Mouse (Mus musculus): Measurements from ENCODE around the gene 4931406C07Rik. TPM values are rescaled to one million over a fixed set of nuclear protein-coding genes. Genes with fewer than 3 reads are reported as not detected.
"Not testable (repeated sequence)": the region's sequence is repeated elsewhere in the genome, so short reads cannot be mapped to it uniquely, and the experiment has no call there.

The 4931406C07Rik gene
- polyA plus RNA-seq (2016; fragmentation: Nextera tagmentation; extraction: Ambion mirVana), result 4.4 and 5.2 TPM in 2 replicates

DNA sequence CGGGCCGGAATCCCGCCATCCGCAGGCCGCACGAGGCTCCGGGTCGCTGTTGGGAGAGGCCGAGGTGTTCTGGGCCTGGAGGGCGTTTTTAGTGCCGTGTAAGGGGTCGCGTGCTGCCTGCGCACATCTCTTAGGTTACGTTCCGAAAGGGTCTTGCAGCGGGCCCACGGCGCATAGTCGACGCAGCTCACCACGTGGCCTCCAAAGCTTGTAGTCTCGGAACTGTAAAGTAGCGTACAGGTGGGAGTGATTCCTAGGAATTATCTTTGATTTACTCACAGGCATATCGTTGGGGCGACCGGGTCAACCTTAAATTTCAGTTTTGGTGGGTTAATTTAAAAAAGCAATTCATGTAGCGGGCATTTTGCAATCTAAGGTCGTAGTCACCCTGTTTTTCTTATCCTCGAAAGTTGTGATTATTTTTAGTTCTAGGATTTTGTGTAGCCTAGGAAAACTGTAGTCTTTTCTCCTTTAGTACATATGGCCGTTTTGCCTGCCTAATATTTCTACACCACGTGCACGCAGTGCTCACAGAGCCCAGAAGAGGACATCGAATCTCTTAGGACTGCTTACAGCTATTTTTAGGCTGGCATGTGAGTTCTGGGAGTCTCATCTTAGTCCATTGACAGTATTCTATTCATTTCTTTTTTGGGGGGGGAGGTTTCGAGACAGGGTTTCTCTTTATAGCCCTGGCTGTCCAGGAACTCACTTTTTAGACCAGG, at the start of gene 4931406C07Rik:
TSS of gene 4931406C07Rik (minus strand) at position 51 of the 722 bp plus-strand sequence.
- Histone ChIP-seq H3K9me3 (no peaks in the 10 kb centered on the region), H3K27ac (peak within 1 kb of the TSS; percentile 98), H3K36me3 (replicated peaks) (peaks cover 46% of the 10 kb centered on the region), H3K4me3 (peak within 1 kb of the TSS; percentile 87), H3K27me3 (ENCODE audit: poor library complexity, severe bottlenecking) (no peaks in the 10 kb centered on the region), H3K4me1 (peaks cover 30% of the 10 kb centered on the region)
- WGBS, result under 1% methylated on average over 35 of the region's 35 CpGs
- no peak for DNase-seq (ENCODE audit: extremely low spot score, low spot score)

DNA sequence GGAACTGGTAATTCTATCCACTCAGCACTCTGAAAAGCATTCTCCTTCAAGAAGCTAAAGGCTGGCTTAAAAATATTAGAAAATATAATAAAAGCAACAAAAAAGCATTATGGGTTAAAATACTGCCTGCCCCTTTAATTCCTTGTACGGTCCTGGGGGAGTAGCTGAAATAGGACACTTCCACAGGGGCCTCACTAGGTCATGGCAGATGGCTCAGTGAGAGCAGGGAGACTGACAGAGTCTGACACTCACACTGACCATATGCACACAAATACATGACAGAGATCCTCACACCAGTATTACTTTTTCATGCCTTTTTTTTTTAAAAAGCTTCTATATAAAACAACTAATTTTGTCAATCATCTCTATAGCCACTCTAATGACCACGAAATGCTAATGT, 43.7 kb upstream of the 4931406C07Rik start:
- DNase-seq (ENCODE audit: extremely low spot score, low spot score), result no peak
- H3K4me3 ChIP-seq, result no peak overlapping the region
- H3K27ac ChIP-seq, result no peak overlapping the region
- no peaks in the 10 kb centered on the region for H3K9me3 ChIP-seq
- H3K36me3 ChIP-seq (replicated peaks), result peaks cover 92% of the 10 kb centered on the region
- WGBS, result 79% methylated on average over 2 of the region's 2 CpGs
- H3K27me3 ChIP-seq (ENCODE audit: poor library complexity, severe bottlenecking), result no peaks in the 10 kb centered on the region
- no peaks in the 10 kb centered on the region for H3K4me1 ChIP-seq

DNA sequence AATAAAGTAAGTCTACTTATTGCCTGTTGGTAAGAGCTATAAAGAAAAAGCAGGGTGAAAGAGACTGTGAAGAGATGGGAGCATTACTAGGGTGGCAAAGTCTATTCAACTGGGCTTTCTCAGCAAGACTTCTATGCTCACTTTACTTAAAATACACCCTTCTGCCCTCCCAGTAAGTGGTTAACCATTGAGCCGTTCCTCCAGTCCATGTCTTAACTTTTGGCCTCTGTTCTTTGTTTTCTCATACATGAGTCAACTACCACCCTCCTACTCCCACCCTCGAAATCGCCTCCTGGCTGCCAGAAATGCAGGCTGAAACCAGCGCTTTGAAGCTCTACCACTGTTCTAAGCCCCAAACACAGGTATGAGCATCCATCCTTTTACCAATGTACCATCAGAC, 31.5 kb upstream of the 4931406C07Rik start:
- H3K27me3 ChIP-seq (ENCODE audit: poor library complexity, severe bottlenecking), result no peaks in the 10 kb centered on the region
- DNase-seq (ENCODE audit: extremely low spot score, low spot score), result no peak
- WGBS, result 99% methylated on average over 4 of the region's 4 CpGs

DNA sequence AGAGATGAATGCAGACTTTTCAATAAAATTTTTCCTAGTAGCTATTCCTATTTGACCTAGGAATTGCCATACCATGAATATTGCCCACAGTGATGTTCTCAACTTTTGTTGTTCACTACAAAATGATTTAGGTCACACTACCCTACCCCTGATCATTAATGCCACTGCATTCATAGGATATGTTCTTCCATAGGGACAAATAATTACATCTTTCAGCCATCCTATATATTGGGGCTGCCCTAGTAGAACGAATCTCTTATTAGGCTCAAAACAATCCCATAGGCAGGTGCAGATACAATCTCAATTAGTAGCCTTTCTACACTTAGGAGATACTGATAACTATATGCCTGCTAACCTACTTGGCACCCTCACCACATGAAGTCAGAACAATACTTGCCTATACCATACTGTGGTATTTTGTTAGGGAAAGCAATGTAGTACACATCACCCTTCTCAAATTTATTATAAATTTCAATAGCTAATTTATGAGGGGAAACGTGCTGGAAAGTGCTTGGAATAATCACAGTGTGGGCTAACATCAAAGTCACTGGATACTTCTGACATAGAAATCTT, 12.0 kb upstream of the 4931406C07Rik start:
- no peak for DNase-seq (ENCODE audit: extremely low spot score, low spot score)
- 88% methylated on average over 2 of the region's 2 CpGs for WGBS
- no peaks in the 10 kb centered on the region for H3K9me3 ChIP-seq
- H3K27me3 ChIP-seq (ENCODE audit: poor library complexity, severe bottlenecking), result no peaks in the 10 kb centered on the region
- H3K27ac ChIP-seq, result no peak overlapping the region
- no peaks in the 10 kb centered on the region for H3K4me1 ChIP-seq
- peaks cover 99% of the 10 kb centered on the region for H3K36me3 ChIP-seq (replicated peaks)
- H3K4me3 ChIP-seq, result no peak overlapping the region

More for the DNA sequence above, 31.5 kb upstream of the 4931406C07Rik start:
- H3K36me3 ChIP-seq (replicated peaks), result peaks cover 97% of the 10 kb centered on the region
- no peak overlapping the region for H3K27ac ChIP-seq
- H3K4me1 ChIP-seq, result no peaks in the 10 kb centered on the region
- no peak overlapping the region for H3K4me3 ChIP-seq
- no peaks in the 10 kb centered on the region for H3K9me3 ChIP-seq

DNA sequence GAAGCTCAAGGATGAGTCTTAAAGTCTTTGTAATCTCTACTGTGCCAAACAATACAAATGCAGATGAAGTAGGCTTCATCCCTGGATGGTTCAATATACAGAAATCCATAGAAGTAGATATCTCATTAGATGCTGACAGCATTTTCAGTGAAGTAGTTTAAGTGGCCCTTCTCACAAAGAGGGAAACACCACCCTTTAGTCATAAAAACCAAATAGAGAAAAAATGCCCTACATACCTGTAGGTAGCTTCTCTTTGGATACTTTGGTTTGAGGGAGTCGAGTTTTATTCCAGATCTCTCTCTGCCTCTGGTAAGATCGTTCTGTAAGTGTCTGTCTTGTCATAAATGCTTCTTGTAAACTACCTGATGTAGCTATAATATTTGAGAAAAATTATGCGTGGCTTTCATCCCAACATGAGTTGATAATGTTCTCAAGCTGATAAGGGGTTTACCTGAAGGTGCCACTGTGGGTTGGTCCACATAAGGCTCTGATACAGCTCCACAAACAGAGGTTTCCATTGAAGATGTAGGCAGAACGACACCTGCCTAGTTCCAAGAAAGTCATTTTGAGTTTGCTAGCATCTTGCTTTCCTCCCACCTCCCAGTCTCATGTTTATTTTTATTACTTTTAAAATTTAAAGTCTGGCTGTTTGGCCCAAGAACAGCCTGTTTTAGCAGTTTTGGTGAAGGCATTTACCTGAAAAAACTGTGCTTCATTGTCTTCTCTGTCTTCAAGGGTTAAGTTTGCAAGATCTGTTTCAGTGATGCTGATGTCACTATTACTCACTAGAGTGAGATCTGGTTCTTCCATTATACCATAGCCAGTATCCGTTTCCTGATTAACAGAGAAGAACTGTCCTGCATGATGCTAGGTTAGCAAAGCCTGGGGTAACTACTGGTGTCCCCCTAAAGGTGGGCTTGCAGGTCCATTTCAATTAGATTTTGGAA, 11.2 kb upstream of the 4931406C07Rik start:
- H3K9me3 ChIP-seq, result no peaks in the 10 kb centered on the region
- WGBS, result 67% methylated on average over 5 of the region's 5 CpGs
- H3K4me1 ChIP-seq, result no peaks in the 10 kb centered on the region
- no peak overlapping the region for H3K27ac ChIP-seq
- no peaks in the 10 kb centered on the region for H3K27me3 ChIP-seq (ENCODE audit: poor library complexity, severe bottlenecking)
- H3K4me3 ChIP-seq, result no peak overlapping the region
- no peak for DNase-seq (ENCODE audit: extremely low spot score, low spot score)
- H3K36me3 ChIP-seq (replicated peaks), result peaks cover 99% of the 10 kb centered on the region

DNA sequence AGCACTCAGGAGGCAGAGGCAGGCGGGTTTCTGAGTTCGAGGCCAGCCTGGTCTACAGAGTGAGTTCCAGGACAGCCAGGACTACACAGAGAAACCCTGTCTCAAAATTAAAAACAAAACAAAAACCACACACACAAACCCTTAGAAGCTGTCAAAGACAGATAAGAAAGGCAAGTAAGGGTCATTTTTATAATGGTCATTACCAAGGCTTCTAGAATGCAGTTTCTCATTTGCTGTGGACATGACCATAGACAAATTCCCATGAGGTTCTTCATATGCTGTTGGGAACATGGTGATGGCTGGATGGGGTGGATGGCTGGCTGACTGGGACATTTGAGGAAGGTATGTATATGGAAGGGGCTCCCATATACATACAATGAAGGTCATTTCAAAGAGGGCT, 10.0 kb upstream of the 4931406C07Rik start:
- not testable (repeated sequence) for H3K27ac ChIP-seq; H3K9me3 ChIP-seq; H3K27me3 ChIP-seq (ENCODE audit: poor library complexity, severe bottlenecking); H3K4me3 ChIP-seq; H3K4me1 ChIP-seq; DNase-seq (ENCODE audit: extremely low spot score, low spot score)
- 96% methylated on average over 2 of the region's 2 CpGs for WGBS
- peaks cover 99% of the 10 kb centered on the region for H3K36me3 ChIP-seq (replicated peaks)

DNA sequence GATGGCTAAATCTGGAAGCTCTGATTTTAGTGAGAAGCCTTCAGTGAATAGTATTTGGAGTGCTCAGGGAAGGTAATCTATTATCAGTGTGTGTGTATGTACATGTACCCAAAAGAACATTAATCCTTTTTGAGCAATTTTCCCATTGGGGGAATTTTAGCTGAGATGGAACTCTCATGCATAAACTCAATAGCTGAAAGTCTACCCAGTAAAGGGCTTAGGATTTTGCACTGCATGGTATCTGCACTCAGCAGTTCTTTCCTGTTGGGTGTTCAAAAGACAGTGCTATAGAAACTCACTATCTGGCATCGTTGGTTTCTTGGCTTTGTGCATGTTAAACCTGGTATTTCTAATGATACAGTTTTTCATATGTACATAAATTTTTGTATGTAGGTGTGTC, 8.4 kb upstream of the 4931406C07Rik start:
- WGBS, result 91% methylated on average over 1 of the region's 1 CpGs
- Histone ChIP-seq H3K36me3 (replicated peaks) (peaks cover 99% of the 10 kb centered on the region), H3K27me3 (ENCODE audit: poor library complexity, severe bottlenecking) (no peaks in the 10 kb centered on the region), H3K4me1 (no peaks in the 10 kb centered on the region), H3K4me3 (no peak overlapping the region), H3K27ac (no peak overlapping the region), H3K9me3 (no peaks in the 10 kb centered on the region)
- no peak for DNase-seq (ENCODE audit: extremely low spot score, low spot score)

DNA sequence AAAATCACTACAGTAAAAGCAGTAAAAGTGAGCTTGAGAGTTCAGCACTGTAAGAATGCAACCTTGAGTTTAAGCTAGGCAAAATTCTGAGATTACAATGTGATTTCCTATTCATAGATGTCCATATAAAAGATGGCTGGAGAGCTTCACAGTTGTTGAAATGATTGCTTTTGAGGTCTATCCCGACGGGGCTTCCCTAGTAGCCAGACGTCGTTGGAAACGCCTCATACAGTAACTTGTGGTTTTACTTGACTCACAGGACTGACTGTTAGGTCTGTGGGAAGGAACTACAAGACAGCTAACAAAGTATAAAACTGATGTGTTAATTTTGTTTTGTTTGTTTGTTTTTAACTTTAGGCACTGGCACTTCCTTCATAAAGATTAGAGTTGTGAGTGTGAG, 7.4 kb upstream of the 4931406C07Rik start:
- no peak for DNase-seq (ENCODE audit: extremely low spot score, low spot score)
- Histone ChIP-seq H3K27ac (no peak overlapping the region), H3K4me3 (no peak overlapping the region), H3K27me3 (ENCODE audit: poor library complexity, severe bottlenecking) (no peaks in the 10 kb centered on the region), H3K36me3 (replicated peaks) (peaks cover 99% of the 10 kb centered on the region), H3K9me3 (no peaks in the 10 kb centered on the region), H3K4me1 (peaks cover 8% of the 10 kb centered on the region)
- WGBS, result 96% methylated on average over 5 of the region's 5 CpGs

DNA sequence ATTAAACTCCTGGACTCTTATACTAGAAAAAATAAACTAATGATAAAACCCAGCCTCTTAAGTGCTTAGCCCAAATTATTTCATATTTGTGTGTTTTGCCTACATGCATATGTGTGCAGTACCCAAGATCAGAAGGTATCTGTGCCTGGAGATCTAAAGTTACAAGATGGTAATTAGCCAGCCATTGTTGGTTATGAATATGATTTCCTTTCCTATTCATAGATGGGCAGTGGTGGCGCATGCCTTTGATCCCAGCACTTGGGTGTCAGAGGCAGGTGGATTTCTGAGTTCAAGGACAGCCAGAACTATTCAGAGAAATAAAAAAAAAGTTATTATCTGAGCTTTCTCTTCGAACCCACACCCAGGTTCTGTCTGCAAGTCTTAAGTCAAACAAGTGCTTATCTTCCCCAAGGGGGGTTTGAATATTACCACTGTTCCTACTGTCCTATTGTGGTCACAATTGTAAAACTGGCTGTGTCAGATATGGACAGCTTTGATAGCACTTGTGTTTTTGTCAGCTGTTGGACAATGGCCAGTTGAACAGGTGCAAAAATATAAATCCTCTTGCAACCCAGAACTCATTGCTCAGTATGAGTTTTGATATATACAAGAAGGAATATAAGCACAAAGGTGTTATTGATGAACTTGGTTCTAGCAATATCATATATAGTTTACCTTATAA, 5.9 kb upstream of the 4931406C07Rik start:
- Histone ChIP-seq H3K27me3 (ENCODE audit: poor library complexity, severe bottlenecking) (no peaks in the 10 kb centered on the region), H3K4me1 (peaks cover 23% of the 10 kb centered on the region), H3K27ac (no peak overlapping the region), H3K36me3 (replicated peaks) (peaks cover 99% of the 10 kb centered on the region), H3K9me3 (no peaks in the 10 kb centered on the region), H3K4me3 (no peak overlapping the region)
- DNase-seq (ENCODE audit: extremely low spot score, low spot score), result no peak
- WGBS, result 97% methylated on average over 2 of the region's 2 CpGs

DNA sequence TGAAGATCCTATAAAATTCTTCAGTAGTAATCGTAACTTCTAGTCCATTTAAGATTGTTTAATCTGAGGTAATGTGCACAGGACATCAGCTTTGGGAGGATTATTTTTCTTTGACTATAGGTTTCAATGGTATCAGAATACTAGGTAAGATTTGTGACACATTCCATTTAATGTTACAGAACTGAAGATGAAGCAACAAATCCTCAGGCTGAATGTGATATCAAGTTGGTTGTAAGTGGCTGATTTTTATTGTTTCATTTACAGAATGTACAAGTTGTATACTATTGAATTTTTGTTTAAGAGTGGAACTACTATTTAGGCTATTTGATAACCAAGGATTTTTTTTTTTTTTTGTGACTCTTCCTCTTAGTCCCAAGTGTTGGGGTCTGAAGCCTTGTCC, 3.9 kb upstream of the 4931406C07Rik start:
- no peak for DNase-seq (ENCODE audit: extremely low spot score, low spot score)
- H3K9me3 ChIP-seq, result no peaks in the 10 kb centered on the region
- H3K4me1 ChIP-seq, result peaks cover 30% of the 10 kb centered on the region
- WGBS, result 91% methylated on average over 1 of the region's 1 CpGs
- no peak overlapping the region for H3K27ac ChIP-seq
- H3K4me3 ChIP-seq, result no peak overlapping the region
- H3K27me3 ChIP-seq (ENCODE audit: poor library complexity, severe bottlenecking), result no peaks in the 10 kb centered on the region
- peaks cover 82% of the 10 kb centered on the region for H3K36me3 ChIP-seq (replicated peaks)

DNA sequence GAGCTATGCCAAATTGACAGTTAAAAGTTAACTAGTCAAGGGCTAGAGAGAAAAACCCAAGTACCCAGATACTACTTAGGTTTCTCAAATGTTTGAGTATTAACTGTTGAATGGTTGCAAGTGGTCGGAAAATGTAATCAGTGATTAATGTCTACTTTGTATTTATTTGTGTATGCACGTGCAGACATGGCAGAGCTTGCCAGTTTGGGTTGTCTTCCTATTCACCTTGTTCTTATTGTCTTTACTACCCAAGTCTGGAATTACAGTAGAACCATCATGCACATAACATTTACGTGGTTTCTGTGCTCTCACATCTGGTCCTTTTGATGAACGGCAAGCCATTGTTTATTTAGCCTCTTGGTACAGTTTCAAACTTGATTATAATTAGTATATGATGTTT, 3.2 kb upstream of the 4931406C07Rik start:
- Histone ChIP-seq H3K9me3 (no peaks in the 10 kb centered on the region), H3K4me3 (peak overlapping the region; percentile 32), H3K4me1 (peaks cover 30% of the 10 kb centered on the region), H3K27ac (no peak overlapping the region), H3K27me3 (ENCODE audit: poor library complexity, severe bottlenecking) (no peaks in the 10 kb centered on the region), H3K36me3 (replicated peaks) (peaks cover 74% of the 10 kb centered on the region)
- 92% methylated on average over 4 of the region's 4 CpGs for WGBS
- DNase-seq (ENCODE audit: extremely low spot score, low spot score), result no peak

DNA sequence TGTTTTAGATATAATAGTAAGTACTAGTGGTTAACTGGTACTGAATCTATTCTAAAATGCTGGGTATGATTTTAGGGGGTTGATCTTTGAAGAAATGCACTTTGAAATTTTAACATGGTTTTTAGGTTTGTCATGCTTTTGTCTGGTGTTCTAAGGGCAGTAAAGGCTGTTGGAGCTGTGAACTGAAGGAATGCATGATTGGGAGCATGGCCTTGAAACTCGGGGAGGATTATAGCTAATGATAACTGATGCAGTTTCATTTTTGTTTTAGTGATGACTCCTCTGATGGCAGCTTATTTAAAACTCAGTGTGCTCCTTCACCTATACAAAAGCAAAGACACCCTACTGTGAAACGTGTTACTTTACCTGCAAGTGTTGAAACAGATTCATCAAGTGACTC, 2.0 kb upstream of the 4931406C07Rik start:
- Histone ChIP-seq H3K4me1 (peaks cover 30% of the 10 kb centered on the region), H3K27ac (no peak overlapping the region), H3K9me3 (no peaks in the 10 kb centered on the region), H3K36me3 (replicated peaks) (peaks cover 63% of the 10 kb centered on the region), H3K4me3 (peak overlapping the region; percentile 87), H3K27me3 (ENCODE audit: poor library complexity, severe bottlenecking) (no peaks in the 10 kb centered on the region)
- WGBS, result 67% methylated on average over 2 of the region's 2 CpGs
- no peak for DNase-seq (ENCODE audit: extremely low spot score, low spot score)

Data from forebrain, embryonic 10.5 days (tissue).